Mouse (Mus musculus) heart, postnatal 10 days (tissue): Measurements from ENCODE around the gene Klc3. TPM values are rescaled to one million over a fixed set of nuclear protein-coding genes. Genes with fewer than 3 reads are reported as not detected.

Experiments
- DNase-seq, 2 experiments: peaks; one replicate each; pipeline ENCODE4 v3.0.0; 2021
- intact Hi-C: fragments of 180-260 bp; cut with DNase I; formaldehyde crosslinking; loops from one replicate; pipeline ENCODE4 v1.15.1; 2025
- total RNA-seq, 2 experiments: library from RNA; stranded (reverse); gene quantifications; 2 replicates each; pipeline ENCODE4 v1.2.3; 2021

Gene Klc3
- total RNA-seq, 2 experiments from 2014 or later: 0.26 to 0.55 TPM

DNA sequence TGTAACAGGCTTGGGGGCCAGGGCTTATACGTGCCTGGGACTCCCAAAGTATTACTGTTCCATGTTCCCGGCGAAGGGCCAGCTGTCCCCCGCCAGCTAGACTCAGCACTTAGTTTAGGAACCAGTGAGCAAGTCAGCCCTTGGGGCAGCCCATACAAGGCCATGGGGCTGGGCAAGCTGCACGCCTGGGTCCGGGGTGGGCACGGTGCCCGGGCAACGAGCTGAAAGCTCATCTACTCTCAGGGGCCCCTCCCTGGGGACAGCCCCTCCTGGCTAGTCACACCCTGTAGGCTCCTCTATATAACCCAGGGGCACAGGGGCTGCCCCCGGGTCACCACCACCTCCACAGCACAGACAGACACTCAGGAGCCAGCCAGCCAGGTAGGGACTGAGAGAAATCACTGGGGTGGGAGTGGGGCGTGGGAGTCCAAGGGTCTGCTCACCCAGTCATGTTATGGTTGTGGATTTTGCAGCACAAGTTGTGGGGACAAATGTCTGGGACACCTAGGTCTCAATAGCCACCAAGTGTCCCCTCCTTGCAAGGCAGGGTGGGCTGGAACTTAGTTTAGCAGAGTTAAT lies 7.0 kb upstream of the Klc3 start:
- intact Hi-C loops: no loop called here
- DNase-seq: peak; percentile 90 to 93

DNA sequence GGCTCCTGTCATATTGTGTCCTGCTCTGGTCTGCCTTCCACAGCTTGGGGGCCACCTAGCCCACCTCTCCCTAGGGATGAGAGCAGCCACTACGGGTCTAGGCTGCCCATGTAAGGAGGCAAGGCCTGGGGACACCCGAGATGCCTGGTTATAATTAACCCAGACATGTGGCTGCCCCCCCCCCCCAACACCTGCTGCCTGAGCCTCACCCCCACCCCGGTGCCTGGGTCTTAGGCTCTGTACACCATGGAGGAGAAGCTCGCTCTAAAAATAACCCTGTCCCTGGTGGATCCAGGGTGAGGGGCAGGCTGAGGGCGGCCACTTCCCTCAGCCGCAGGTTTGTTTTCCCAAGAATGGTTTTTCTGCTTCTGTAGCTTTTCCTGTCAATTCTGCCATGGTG lies 5.8 kb upstream of the Klc3 start:
- intact Hi-C loops: no loop called here
- peak; percentile 56 to 66 for DNase-seq

DNA sequence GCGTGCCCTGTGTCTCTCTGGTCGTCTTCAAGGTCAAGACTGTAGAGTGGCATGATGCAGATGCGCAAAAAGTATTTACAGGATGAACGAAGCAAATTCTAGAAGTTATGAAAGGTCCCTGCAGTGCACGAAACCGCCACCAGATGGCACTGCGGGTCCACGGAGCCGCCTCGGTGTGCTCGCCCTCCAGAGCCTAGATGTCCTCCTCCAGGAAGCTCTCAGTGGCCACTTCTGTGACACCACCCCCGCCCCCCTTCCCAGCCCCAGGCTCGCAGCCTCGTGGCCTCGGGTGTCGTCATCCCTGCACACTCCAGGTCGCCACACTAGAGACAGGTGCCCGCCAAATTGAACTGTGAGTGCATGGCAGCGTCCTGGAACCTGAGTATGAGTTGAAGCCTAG lies 1.5 kb upstream of the Klc3 start:
- DNase-seq: peak; percentile 83 to 93
- intact Hi-C loops: loop anchor here (2.0 kb wide), 1 partner anchor 213 kb away; no protein-coding TSS in a partner anchor

DNA sequence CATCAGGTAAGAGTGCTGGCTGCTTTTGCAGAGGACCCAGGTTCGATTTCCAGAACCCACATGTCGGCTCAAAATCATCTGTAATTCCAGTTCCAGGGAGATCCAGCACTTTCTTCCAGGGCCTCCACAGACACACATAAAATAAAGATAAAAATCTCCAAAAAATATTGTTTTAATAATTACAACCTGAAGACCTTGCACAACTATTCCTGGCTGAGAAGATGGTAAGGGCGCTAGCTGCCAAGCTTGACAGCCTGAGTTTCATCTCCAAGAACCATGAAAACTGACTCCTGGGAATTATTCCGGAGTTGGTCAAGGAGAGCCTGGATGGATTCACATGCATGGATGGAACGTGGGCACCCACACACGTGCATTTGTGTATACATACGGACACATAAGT lies 572 bp upstream of the Klc3 start, which contains the start of gene Ckm:
TSS of gene Ckm (plus strand) at position 301 of the 400 bp plus-strand sequence.
- intact Hi-C loops: loop anchor here (2.0 kb wide), 1 partner anchor 214 kb away; no protein-coding TSS in a partner anchor
- DNase-seq: no peak

DNA sequence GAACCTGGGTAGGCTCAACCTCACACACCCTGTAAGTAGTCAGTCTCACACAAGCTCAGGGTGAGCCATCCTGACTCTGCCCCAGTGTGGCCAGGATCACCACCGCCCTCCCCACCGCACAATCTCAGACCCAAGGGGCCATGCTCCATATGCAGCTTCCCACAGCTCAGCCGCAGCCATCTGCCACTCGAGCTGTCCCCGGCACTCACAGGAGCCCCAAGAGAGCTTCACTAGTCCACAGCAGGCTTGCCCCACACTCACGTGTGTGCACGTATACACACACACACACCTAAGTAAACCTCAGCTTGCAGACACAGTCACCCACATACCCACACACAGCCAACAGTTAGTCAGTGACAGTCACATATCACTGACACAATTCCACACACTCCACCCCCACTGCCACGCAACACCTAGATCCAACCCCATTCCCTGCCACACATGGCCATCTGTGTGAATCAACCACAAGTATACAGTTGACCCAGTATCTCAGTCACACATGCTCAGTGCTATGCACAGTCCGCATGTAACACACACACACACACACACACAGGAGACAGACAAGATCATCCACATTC lies 1.3 kb downstream of the Klc3 start:
- DNase-seq: no peak
- intact Hi-C loops: no loop called here

DNA sequence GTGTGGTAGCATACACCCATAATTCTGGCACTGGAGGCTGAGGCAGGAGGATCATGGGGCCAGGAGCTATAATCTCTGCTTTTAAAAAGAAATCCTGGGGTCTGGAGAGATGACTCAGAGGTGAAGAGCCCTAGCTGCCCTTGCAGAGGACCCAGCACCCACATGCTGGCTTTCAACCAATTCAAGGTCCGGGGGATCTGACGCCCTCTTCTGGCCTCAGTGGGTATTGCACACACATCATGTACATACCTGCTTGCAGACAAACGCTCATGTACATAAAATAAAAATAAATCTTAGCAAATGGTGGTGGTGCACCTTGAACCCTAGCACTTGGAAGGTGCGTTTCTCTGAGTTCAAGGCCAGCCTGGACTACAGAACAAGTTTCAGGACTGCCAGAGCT lies 3.0 kb downstream of the Klc3 start:
- intact Hi-C loops: no loop called here
- no peak for DNase-seq

DNA sequence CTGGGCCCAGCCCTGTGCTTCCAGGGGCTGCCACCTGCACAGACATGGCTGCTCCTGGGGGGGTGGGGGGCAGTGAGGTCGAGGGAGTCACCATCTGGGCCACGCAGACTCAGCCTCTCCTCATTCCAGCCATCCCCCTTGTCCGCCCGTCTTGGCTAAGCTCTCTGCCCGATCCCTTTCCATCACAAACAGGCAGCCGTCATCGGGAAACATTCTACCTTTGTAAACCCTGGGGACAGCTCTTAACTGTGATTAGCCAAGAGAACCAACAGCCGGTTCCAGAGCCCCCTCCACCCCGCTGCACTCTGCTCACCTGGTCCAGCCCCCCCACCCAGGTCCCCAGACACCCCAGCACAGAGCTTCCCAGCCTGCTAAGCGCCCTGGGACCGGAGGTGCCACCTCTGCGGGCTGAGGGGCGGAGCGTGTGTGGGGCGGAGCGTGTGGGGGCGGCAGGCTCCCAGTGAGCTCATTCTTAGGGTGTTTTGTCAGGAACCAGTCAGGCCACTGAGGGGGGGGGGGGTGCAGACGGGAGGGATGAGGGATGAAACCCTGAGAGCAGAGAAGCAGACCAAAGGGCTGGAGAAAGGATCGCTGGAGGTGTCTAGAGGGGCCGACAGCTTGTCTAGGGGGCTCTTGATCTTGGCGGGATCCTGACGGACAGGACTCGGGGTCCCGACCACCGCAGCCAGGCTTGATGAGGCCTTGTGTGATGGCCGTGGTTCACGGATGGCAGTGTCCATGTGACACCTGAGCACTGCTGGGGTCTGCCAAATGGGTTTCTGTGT lies 4.2 kb downstream of the Klc3 start:
- peak in 1 of 2 experiments; percentile 46 for DNase-seq
- intact Hi-C loops: no loop called here

DNA sequence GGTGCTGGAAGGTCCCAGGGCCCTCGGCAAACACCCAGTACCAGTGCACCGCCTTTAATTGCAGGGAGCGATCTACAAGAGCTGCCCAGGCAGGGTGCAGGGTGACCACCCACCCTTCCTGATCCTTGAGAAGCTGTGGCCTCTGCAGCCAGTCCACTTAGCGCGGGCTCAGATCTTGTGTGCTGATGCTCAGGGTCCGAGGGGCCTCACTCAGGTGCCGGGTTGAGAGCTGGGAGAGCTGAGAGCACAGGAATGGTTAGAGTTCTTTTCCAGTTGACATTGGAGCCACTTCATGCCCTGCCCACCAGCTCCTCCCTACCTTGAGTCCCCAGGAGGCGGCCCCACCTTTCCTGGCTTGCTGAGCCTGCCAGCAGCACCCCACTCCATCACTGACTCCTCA lies 9.4 kb downstream of the Klc3 start:
- DNase-seq: no peak
- intact Hi-C loops: no loop called here

DNA sequence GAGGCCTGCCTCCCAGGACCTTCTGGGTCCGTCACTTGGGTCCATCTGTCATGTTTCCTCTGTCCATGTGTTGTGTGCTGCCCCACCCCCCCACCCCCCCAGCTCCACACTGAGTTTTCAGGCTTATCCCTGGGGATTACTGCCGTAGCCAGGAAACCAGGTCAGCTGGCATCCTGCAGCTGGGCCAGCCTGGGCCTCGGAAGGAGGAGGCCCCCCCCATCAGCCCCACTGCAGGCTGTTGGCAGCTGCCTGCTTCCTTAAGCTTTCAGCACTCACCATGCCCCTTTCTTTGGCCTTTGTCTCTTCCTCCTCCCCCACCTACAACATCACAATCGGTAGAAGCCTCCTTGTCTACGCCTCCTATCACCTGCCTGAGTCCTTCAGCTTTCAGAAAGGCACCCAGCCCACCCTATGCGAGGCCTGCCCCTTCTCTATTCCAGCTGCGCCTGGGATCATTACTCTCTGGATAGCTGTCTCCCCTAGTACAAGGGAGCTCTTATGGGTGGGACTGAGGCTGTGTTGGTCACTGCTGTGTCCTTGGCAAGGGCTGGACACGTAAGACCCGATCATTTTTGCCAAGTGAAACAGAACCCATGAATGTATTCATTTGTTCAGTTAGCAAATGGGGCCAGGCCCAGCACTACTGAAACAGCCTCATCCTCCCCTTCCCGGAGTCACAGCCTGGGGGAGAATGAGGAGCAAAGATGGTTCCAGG lies 15.0 kb downstream of the Klc3 start:
- intact Hi-C loops: no loop called here
- no peak for DNase-seq

DNA sequence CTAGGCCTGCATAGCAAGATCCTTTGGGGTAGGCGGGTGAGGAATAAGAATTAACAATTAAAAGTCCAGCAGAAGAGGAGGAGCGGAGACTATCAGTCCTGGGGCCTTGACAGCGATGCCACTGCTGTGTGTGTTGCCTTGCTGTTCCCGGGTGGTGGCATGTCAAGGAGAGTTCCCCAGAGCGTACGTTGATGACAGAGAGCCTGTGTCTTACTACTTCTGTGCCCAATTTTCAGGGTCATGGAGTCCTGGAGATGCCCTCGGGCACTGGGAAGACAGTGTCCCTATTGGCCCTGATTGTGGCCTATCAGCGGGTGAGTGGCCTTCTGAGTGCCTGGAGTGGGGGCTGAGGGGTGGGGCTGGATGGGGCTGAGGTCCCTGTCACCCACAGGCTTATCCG lies 20.2 kb downstream of the Klc3 start:
- no peak for DNase-seq
- intact Hi-C loops: no loop called here

DNA sequence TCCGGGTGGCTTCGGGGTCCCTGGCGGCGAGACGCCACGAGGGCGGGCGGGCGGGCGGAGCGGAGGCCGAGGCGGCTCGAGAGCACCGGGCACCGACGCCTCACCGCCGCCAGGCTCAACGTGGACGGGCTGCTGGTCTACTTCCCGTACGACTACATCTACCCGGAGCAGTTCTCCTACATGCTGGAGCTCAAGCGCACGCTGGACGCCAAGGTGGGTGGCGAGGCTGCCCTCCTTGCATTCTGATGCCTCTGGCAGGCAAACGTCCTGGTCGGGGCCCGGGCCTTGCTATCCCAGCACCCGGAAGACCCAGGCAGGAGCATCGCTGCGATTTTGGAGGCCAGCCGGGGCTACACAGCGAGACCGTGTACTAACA lies 21.8 kb downstream of the Klc3 start:
- intact Hi-C loops: no loop called here
- DNase-seq: no peak

DNA sequence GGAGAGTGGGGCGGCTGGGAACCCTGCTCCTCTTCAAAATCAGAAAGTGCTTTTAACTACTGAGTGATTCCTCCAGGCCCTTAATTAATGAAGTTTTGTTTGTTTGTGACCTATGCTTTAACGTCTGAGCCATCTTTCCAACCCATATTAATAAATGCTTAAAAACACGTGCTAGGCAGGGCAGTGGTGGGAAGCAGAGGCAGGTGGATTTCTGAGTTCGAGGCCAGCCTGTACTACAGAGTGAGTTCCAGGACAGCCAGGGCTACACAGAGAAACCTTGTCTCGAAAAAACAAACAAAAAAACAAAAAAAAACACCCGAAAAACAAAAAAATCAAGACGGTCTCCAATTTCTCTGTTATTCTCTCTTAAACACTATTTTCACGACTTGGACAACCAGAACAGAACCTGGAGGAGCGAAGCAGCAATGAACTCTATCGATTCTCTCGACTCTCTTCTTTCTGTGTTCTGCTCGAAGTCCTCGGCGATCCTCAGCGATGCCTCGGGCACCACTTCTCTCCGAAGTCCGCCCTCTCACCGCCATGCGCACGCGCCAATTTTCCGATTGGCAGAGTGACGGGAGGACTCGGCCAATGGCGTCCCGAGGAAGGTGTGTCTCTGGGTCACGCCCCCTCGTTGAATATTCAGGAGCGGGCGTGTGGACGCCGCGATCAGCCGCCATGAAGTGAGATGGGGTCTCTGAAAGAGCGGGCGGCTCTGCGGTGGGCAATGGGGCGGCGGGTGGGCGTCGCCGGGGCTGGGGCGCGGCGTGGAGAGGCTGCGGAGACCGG lies 22.3 kb downstream of the Klc3 start, which contains the start of gene Ercc2:
TSS of gene Ercc2 (plus strand) at position 634 of the 789 bp plus-strand sequence.
- intact Hi-C loops: no loop called here
- DNase-seq: peak; percentile 100

DNA sequence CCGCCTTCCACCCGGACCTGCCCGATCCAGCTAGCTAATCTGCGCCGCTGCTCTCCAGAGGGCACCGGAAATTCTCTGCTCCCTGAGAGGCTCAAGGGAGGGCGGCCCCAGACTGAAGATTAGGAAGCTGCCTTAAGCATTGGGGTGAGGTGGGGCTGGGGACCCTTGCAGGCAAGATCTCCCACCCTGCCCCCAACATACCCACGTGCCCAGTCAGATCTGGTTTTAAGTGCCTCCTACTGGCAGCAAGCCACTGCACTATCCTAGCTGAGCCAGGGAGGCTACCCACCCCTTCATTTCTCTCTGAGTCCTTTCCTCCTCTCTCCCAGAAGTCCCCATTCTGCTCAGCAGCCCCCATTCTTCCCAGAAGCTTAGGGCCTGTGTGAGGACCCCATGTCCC lies 25.9 kb downstream of the Klc3 start:
- DNase-seq: peak; percentile 36 to 37
- intact Hi-C loops: no loop called here

DNA sequence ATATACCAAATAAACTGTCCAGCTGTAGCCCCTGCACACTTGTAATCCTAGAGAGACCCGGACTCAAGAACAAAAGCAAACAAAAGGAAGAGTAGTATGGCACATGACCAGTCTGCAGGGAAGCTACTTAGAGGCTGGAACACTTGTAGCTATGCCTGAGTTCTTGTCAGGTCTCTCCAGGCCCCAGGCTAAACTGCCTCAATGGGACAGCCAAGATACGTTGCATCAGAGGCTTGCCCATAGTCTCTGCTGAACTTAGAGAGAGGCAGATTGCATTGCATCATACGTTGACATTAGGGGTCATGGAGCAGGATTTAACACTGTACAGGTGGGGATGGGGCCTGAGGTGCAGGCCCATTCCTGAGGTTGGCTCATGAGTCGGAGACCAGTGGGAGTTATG lies 27.9 kb downstream of the Klc3 start:
- DNase-seq: no peak
- intact Hi-C loops: no loop called here

DNA sequence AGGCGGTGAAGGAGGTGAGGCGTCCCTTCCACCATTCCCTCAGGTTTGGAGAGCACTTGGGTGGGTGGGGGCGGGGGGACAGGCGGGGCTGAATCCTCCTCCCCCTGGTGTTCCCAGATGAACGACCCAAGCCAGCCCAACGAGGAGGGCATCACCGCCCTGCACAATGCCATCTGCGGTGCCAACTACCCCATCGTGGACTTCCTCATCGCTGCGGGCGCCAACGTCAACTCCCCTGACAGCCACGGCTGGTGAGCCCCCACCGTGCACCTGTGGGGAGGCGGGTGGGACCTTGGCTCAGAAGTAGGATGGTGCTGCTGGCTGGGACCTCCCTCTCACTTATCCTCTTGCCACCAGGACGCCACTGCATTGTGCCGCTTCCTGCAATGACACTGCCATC lies 28.5 kb downstream of the Klc3 start:
- intact Hi-C loops: no loop called here
- no peak for DNase-seq

DNA sequence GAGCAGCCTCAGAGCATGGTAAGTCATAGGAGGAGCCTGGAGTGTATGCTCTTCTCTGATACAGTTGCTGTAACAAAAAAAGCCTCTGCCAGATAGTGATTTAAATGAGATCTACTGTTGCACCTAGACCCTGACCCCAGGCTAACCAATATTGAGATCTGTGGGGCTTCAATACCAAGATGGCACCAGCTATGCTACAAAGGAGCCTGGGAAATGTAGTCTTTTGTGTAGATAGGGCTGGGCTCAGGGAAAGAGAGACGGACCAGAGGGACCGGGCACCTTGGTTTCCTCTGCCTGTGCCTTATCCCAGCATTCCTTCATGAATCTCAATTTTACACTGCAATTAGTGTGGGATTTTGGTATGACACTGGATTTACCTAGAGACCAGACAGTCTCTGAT lies 30.5 kb downstream of the Klc3 start:
- no peak for DNase-seq
- intact Hi-C loops: no loop called here

DNA sequence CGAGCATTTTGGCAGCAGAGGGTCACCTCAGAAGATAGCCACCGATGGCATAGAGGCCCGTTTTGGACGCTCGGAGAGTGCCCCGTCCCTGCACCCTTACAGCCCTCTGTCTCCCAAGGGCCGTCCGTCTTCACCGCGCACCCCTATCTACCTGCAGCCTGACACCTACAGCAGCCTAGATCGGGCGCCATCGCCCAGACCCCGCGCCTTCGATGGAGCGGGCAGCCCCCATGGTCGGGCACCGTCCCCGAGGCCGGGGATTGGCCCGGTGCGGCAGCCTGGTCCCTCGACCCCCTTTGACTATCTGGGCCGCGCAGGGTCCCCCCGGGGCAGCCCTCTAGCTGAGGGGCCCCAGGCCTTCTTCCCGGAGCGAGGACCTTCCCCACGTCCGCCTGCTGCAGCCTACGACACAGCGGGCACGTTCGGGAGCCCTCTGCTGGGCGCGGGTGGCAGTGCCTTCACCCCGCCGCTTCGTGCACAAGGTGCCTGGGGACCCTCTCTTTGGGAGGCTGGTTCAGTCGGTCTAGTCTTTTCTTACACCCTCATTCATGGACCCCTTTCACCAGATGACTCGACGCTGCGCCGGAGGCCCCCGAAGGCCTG lies 34.0 kb downstream of the Klc3 start:
- peak; percentile 58 to 68 for DNase-seq

DNA sequence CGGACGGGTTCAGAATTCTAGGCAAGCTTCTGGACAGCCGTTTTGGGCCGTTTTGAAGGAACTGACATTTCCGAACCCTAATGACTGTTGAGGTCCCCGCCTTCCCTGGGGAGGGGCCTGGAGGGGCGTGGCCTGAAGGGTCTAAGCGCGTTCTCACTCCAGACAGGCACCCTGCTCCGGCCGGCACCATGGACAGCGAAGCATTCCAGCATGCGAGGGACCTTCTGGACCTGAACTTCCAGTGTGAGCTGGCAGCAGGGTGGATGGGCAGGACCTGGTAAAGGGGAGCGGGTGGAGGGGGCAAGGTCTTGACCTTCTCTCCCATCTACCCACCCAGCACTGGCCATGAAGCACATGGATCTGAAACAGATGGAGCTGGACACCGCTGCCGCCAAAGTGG lies 35.5 kb downstream of the Klc3 start:
- intact Hi-C loops: no loop called here
- DNase-seq: peak; percentile 44 to 68

More for the DNA sequence above, 34.0 kb downstream of the Klc3 start:
- intact Hi-C loops: no loop called here

DNA sequence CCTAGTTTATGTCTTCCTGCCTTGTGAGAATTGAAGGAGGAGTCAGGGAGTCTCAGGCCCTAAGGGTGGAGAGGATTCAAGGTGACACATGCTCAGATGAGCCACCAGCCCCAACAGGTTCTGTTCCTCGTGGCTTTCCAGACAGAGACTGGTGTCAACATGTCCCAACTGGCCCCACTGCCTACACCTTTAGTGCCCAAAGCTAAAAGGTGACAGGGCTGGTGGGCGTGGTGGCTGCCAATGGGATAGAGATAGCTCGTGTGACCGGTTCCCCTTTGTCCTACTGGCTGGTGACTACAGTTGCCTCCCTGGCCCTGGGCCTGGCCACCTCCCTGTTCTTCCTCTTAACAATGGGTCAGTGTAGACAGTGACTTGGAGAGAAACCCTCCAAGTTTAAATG lies 38.5 kb downstream of the Klc3 start:
- intact Hi-C loops: no loop called here
- DNase-seq: no peak

DNA sequence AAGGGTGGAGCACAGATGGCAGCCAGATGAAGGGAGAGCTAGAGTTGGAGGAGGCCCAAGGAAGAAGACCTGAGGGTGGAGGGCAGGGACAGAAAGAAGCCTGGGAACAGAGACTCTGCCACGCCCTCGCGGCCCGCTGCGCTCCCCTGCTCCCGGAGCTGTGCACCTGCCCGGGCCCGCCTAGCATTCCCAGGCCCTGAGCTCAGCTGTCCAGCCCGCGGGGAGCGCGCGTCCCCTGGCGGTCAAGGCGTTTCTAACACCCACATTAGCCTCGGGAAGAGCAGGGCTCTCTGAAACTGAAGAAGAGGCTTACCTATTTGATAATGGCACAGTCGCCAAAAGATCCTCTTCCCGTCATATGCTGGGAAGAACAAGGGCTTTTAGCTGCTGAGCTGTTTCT lies 40.0 kb downstream of the Klc3 start:
- intact Hi-C loops: no loop called here
- DNase-seq: peak; percentile 80 to 83
